Mouse (Mus musculus): ENCODE results near the gene Sphk2.
A peak's percentile ranks its signal among the peaks of the same experiment; 100 is the strongest.

Sphk2 gene

DNA sequence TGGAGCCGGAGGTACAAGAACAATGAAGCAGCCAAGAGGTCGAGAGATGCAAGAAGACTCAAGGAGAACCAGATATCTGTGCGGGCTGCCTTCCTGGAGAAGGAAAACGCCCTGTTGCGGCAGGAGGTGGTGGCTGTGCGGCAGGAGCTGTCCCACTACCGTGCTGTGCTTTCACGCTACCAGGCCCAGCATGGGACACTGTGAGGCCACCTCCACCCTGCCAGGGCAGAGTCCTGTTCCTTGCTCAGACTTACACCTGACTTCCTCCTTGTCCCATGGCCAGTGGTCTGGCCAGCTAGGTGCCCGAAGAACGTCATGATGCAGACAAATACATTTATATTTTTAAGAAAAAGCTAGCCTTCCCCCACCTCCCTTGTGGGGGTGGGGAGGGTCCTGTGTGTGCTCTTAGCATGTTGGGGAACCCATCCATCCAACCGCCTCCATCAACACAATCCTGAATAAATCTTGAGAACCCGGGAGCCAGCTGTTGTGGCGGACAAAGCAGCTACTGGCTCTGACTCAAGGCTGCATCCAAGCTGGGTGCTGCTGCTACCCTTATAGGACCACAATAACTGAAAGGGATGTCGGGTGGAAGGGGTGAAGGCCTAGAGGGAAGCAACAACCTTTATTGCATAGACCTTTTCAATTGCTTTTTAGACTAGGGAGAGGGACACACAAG is 8.0 kb downstream of the Sphk2 start:
- no peak for DNase-seq

DNA sequence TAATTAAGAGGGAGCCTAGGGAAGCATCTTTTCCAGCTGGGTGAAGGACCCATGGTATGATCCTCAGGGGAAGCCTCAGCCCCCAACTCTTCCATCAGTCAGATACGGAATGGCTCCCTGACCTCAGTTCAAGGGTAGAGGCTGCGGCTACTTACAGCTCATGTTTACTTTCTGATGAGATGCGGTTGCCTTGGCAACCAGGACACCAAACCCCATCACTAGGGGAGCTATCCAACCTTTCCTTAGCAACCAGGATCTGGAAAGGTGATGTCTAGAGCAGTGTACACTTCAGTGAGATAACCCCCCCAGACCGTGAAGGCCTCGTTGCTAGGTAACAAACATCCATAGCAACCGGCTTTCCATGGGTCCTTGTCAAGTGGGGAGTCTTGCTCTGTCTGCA is 8.8 kb downstream of the Sphk2 start:
- no peak for DNase-seq

DNA sequence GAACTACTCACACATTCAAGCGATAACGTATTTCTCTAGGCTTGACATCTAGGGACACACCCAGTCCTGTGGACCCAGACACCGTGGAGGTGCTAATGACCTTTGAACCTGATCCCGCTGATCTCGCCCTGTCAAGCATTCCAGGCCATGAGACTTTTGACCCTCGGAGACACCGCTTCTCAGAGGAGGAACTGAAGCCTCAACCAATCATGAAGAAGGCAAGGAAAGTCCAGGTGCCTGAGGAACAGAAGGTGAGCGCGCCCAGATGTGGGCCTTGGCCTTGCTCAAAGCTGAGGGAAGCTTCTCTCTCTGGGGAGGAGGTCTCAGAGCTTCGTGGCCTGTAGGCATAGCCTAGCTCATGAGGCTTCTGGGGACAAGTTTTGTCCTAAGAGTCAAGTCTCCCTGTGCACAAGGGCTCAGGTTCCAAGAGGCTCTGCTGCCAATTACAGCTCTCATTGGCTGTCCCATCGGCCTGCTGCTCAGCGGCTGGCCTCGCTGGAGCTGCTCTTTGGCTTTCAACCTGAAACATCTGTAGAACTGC is 9.5 kb downstream of the Sphk2 start:
- no peak for DNase-seq

DNA sequence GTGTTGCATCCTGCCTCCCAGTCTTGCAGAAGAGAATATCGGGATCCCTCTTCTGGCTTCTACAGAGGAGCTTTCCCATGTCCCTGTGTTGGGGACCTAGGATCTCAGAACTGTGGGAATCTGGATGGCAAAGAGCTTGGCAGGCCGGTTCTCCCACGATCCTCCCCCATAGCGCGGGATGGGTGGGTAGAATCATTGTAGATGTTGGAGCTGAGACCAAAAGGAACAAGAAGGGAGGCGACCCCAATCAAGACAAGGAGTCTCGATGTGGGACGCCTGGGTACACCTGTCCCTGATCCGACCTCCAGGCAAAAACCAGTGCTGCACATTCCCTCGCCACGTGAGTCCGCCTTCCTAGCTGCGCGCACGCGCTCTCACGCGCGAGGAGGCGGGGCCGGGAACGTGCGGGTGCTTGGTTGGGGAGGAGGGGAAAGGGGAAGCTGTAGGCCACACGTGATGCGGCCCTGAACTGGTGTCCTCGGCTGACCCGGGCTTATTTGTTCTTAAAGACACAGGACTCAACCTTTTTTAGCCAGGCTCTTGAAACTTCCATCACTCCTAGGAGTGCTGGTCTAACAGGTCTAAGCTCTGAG is 10.3 kb downstream of the Sphk2 start:
- DNase-seq = peak; percentile 90

DNA sequence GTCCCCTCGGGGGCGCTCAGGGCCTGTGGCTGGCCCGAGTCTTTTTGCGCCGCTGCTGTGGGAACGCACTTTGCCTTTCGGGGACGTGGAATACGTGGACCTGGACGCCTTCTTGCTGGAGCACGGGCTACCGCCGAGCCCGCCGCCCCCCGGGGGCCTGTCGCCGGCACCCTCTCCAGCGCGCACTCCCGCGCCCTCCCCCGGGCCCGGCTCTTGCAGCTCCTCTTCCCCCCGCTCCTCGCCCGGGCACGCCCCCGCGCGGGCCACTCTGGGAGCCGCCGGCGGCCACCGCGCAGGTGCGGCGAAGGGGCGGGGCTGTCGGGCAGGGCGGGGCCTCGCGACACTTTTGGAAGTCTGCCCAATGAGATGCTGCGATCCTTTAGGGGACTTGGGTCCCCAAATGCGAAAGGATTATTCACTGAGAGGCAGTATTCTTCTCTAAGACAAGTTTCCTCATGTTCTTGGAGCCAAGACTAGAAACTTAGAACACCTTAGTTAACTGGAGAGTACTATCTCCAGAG is 11.0 kb downstream of the Sphk2 start:
- DNase-seq = peak; percentile 94

DNA sequence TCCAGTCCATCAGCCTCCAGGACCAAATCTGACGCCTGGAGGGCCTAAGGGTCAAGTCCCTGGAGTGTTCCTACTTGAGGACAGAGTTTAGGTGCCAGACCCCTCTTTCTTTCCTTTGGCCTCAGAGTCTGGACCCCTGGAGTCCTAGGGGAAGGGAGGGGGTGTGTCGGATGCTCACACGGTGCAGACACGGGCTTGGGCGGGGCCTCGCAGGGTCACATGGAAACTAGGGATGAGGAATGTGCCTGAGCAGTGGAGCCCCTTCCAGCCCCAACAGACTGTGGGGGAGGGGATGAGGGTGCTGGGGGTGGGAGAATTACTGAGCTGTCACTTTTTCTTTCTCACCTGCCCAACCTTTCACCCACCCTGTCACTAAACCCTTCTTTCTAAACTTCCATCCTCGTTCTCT is 11.9 kb downstream of the Sphk2 start:
- peak; percentile 53 for DNase-seq

DNA sequence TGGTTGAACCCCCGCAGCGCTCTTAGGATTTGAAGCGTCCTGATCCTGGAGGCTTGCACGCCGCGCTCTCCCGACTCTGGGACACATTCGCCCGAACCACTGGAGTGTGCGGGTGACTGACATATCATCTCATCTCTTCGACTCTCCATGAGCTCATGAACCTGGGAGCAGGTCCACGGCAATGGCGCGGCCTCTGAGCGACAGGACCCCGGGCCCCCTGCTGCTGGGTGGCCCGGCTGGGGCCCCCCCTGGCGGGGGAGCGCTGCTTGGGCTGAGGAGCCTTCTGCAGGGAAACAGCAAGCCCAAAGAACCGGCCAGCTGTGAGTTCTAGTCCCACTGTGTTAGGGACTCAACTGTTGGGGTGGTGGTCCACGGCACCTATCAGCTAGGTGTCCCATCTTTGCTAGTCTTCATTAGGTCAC is 12.3 kb downstream of the Sphk2 start:
- DNase-seq = peak; percentile 49

DNA sequence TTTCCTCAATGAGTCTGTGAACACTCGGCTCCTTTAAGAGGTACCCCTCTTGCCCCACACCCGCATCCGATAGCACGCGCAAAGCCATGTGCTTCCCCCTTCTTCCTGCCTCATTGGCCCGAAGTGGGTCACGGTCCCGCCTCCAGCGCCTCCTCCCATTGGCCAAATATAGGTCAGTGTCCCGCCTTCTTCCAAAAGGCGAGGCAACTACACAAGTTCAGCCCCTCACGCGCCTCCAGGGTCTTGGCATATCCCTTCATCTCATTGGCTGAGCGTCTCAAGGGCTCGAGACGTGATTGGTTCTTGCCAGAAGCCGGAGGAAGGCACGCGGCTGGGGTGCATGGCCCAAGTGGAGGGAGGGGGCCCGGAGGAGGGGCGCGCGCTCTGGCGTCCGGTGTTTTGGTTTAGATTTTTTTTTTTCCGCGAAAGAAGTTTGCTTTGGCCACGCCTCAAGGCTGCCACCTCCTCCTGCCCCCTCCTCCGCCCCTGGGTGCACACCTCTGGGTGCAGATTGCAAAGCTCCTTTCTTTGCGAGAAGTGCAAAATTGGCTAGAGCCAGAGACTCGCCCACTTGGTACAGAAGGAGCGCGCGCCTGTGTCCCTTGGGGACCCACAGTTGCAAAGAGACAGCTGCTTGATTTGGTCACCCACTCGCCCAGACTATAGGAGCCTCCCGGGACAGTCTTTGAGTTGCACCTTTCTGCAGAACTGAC is 12.9 kb downstream of the Sphk2 start, which contains the start of gene Dbp:
Dbp (plus strand) TSS at position 359 of the 713 bp plus-strand sequence.
- peak; percentile 99 for DNase-seq

DNA sequence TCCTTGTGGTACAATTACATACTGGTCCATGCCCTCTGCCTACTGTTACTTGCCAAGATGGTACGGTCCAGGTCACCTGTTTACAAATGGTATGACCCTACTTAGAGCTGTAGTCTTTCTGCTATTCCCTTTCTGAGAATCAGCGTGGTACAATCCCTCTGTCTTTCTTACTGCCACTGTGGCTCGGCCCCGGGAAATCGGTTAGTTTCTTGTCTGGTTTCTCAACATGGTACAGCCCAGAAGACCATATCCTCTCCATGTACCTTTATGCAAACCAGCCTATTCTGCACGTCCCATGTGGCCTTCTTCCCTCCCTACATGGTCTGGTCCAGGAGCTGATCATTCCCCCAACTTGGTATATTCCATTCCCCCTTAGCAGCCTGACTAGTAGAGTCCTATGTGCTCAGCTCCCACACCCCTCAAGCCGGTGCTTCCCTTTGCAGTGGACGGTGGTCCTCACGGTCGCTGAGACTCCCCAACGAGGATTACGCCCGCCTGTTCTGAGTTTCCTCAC is 13.7 kb downstream of the Sphk2 start:
- DNase-seq = peak; percentile 61

DNA sequence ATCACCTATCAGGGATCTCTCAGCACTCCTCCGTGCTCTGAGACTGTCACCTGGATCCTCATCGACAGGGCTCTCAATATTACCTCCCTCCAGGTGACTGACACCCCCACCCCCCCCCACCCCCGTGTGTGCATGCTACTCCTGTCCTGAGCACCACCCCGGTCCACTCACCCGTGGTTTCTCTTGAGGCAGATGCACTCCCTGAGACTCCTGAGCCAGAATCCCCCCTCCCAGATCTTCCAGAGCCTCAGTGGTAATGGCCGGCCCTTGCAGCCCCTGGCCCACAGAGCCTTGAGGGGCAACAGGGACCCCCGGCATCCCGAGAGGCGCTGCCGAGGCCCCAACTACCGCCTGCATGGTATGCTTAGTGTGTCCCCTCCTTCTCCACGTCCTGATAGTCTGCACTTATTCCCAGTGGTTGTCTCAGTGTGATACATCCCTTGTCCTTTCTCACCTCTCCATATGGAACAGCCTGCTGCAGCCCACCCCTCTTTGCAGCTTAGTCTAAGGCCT is 14.2 kb downstream of the Sphk2 start:
- no peak for DNase-seq

DNA sequence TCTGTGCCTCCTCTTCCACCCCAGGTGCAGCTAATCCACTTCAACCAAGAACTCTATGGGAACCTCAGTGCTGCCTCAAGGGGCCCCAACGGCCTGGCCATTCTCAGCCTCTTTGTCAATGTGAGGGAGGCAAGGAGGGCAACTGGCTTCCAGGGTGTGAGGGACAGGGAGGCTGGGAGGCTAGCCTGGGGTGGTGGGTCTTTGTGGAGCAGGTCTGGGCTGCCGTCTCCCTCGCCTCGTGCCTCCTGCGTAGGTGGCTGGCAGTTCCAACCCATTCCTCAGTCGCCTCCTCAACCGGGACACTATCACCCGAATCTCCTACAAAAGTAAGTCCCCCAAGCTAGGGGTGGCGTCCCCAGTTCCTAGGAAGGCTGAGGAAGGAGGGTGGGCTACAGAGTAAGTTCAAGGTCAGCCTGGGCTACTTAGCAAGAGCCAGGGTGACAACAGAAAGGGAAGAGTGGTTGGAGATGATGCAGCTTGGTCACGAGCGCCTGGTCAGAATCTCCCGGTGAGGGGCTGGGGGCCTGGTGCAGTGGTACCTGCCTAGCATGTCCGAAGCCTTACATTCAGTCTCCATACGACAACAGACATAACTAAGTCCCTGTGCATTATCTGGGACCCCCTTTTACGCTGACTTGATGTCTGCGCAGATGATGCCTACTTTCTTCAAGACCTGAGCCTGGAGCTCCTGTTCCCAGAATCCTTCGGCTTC is 14.8 kb downstream of the Sphk2 start:
- DNase-seq = no peak

DNA sequence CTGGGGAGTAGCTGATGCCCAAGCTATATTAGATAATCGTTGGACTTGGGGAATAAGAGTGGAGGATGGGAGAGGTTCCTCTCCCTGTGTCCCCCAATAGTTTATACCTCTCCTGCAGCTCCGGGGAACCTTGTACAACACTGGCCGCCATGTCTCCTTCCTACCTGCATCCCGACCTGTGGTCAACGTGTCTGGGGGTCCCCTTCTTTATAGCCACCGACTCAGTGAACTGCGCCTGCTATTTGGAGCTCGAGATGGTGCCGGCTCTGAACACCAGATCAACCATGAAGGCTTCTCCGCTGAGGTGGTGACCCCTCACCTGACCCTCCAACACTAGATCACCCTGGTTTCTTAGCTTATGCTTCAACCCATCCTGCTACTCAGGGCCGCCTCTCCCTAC is 15.5 kb downstream of the Sphk2 start:
- no peak for DNase-seq

DNA sequence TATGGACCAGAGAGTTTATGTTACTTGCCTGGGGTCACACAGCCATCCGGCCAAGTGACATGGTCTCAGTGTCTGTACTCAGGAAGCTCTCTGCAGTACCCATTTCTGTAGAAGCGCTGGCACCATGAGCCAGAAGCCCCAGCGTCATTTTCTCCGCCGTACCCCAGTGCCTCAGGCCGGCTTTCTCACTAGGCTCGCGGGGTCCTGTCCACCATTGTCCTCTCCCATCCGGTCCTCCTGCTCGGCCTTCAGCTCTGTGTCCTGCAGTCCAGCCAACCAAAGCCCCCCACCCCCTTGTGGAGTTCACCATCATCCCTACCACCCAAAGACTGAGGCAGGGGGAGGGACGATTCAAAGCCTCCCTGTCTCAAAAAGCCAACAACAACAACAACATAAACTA is 16.2 kb downstream of the Sphk2 start:
- DNase-seq = no peak

DNA sequence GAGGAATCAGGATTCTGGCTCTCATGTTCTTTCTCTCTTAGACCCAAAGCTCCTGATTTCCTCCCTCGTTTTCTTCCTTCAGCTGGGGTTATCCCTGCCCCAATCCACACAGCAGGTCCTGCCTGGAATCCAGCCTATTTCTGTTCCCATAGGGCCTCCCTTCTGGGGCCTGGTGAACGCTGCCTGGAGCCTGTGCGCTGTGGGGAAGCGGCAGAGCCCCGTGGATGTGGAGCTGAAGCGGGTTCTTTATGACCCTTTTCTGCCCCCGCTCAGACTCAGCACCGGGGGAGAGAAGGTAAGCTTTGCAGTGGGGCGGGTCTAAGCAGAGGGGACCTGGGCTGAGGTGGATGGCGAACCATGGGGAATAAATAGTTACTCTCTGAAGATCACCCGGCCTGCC is 16.7 kb downstream of the Sphk2 start:
- no peak for DNase-seq

DNA sequence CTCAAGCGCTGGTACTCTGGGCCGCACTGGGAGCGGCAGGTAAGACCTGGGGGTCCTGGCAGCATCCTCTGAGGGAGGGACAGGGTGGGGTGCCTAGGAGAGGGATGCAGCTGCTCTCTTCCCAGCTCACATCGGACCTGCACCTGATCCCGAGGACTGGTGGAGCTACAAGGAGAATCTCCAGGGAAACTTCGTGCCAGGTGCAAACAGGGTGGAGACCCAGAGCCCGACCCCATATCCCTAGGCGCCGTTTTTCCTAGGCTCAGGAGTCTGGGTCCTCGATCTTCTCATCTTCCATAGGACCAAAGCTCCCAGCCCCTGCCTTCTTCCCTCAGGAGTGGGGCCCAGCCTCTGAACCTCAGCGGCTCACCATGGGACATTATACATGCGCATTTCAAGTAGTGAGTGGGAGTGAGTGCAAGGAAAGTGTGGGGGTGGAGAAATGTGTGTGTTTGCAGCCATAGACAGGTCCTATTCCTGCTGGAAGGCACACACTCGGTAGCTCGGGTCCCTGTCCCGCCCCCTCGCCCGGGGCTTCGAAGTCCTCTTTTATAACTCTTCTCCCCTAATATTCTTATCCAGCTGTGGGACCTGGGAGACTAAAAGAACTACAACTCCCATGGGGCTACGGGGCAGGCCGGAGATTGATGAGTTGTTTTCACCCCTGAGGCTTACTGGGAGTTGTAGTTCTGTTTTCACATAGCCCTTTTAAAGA is 17.3 kb downstream of the Sphk2 start:
- peak; percentile 74 for DNase-seq

DNA sequence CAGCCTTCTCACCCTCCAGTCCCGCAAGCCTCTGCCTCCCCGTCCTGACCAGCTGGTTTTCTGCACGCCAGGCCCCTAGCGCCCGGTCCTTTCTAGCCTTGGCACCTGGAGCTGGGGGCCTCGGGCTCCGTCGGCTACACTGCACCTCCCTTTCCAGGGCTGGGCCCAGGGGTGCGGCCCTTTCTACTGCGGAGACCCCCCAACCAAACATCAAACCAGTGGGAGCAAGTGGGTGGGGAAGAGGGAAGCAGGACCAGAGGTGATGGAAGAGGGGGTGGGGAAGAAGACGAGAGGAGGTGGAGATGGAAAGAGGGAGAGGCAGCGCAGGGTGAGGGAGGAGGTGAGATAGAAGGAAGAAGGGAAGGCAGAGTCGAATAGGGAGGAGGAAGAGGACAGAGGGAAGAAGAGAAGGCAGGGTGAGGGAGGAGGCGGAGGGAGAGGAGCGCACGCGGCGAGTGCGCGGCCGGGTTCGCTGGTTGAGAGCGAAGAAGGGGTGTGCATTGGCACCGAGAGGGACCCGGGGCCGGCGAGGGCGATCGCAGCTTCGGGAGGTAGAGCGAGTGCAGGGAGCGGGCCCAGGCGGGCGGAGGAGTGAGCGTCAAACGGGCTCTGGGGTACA is 18.2 kb downstream of the Sphk2 start, which contains the start of gene Car11:
Car11 (plus strand) TSS at position 321 of the 619 bp plus-strand sequence.
- no peak for DNase-seq

DNA sequence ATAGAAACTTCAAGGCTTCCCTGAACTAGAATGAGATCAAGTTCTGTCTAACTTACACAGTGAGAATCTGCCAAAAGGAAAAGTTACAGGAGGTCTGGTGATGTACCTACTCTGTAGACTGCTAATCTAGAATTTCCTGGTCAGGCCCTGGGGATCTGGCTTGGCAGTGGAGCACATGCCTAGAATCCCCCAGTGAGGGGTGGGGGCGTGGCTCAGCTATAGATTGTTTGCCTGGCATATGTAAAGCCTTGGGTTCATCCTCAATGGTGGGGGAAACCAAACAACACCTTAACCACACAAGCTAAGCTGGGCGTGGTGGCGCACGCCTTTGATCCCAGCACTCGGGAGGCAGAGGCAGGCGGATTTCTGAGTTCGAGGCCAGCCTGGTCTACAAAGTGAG is 19.9 kb downstream of the Sphk2 start:
- DNase-seq = no peak

DNA sequence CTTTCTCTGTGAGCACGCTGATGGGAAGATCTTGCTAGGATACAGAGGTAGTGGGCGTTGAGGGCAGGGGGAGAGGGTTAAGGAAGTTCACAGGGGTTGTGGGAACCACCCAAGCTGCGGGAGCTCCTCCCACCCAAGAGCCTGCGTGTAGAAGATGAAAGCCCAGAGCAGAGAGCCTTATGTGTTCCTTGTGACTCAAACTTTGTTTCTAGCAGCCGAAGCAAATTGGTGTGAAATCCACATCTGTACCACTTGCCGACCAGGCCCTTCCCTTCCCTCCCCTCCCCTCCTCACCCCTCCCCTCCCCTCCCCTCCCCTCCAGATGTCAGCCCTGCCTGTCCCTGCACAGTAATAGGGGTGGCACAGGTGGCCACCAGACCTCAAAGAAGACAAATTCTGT is 22.7 kb downstream of the Sphk2 start:
- DNase-seq = no peak

DNA sequence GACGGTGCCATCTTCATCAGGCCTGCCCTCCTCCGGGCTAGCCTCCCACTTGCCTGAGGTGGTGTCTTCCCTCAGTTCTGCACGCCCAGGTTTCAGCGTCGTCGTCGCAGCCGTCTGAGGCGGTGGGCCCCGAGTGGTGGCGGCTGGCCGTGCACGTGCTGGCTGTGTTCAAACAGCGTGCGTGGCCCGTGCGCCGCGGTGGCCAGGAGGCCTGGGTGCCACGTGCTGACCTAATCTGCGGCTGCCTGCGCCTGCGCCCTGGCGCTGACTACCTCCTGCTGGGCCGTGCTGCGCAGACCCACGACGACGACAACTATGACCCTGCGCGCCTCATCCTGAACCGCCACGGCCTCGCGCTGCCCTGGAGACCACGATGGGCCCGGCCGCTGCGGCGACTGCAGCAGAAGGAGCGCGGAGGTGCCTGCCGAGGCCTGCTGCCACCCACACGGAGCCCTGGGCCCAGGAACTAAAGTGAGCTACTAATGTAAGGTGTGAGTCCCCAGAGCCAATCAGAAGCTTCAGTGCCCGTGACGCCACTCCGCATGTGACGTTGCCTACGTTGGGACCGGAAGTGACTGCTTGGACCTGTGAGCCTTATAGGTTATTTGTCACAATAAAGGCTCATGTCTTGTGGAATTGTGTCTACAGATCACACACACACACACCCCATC is 23.7 kb downstream of the Sphk2 start, which contains the start of gene Sec1:
Sec1 (minus strand) TSS at position 482 of the 671 bp plus-strand sequence.
- no peak for DNase-seq

DNA sequence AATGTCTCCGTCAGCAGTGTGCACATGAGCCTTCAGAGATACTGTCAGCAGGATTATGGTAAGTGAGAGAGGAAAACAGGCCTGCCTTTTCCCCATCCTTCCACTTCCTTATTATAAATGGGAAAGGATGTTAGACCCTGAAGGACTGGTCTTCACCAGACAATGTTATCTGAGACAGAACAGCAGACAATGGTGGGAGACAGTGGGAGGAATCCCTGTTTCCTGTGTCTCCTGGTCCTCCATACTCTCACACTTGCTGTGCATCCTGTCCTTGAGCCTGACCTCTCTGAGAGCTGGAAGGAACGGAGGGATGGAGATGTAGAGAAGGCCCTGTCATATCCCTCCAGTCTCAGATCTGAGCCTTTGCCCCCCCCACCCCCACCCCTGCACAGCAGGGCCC is 25.4 kb downstream of the Sphk2 start:
- DNase-seq = no peak

DNA sequence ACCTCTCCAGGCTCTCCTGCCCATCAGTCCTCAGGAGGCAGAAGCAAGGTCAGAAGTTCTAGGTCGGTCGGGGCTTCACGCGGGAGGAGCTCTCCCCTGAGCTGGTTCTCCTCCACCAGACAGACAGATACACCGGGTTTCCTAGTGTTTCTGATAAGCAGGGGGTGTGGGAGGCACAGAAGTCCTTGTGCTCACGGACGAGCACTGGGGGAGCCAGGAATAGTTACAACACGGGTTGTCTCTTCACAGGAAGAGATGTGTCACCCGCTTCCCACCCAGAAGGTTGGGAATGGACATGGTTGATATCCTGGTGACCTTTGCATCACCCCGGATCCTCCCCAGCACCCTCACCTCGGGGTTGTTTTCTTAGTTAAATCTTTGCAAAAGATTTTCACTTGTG is 28.0 kb downstream of the Sphk2 start:
- DNase-seq = no peak
